Mouse (Mus musculus) embryonic fibroblast, embryonic 13.5 days (primary cell): ENCODE results near the gene Far1.

ENCODE experiments used
- CTCF ChIP-seq: IDR thresholded peaks from 2 replicates; pipeline ENCODE4 v1.5.1; 2011; ENCODE audit warnings: mild to moderate bottlenecking, control low read depth, low read length, moderate library complexity, borderline replicate concordance; ENCODE audit not compliant: insufficient read depth
- POLR2A ChIP-seq: IDR thresholded peaks from 2 replicates; pipeline ENCODE4 v1.6.1; 2011; ENCODE audit warnings: low read depth, mild to moderate bottlenecking, control low read depth, low read length, moderate library complexity

GRCm38 (mm10) chr7:113566892-113567291 is 53.3 kb downstream of the Far1 start:
- TF ChIP-seq POLR2A, result no peak
- TF ChIP-seq CTCF, result no peak
